Mouse (Mus musculus) embryonic facial prominence, embryonic 14.5 days (tissue): ENCODE data around the gene Supt4a. TPM values are rescaled to one million over a fixed set of nuclear protein-coding genes. Genes with fewer than 3 reads are reported as not detected.

Source experiments
- ATAC-seq: fragments of 200-750 bp; cut with Nextera tagmentation; 2 replicates; pipeline ENCODE4 v1.8.0; 2017; ENCODE audit warnings: low read depth, moderate number of reproducible peaks, moderate TSS enrichment
- DNase-seq: peaks from one replicate; pipeline ENCODE4 v3.0.0-alpha.2; 2015; ENCODE audit warnings: low spot score
- H3K27ac ChIP-seq: fragments of 300-500 bp; sonication (generic); replicated peaks from 2 replicates; pipeline ENCODE4 v1.5.1; 2014; ENCODE audit warnings: low read depth, mild to moderate bottlenecking, low read length, moderate library complexity
- H3K27me3 ChIP-seq: fragments of 300-500 bp; sonication (generic); replicated peaks from 2 replicates; pipeline ENCODE4 v1.6.1; 2014; ENCODE audit warnings: low read length; ENCODE audit not compliant: control insufficient read depth, insufficient read depth
- H3K36me3 ChIP-seq: fragments of 300-500 bp; sonication (generic); 2 replicates; pipeline ENCODE4 v1.6.1; 2014; ENCODE audit warnings: low read length, mixed read lengths; ENCODE audit not compliant: control insufficient read depth, insufficient read depth
- H3K4me1 ChIP-seq: fragments of 300-500 bp; sonication (generic); 2 replicates; pipeline ENCODE4 v1.6.1; 2014; ENCODE audit warnings: antibody characterized with exemption, low read length; ENCODE audit not compliant: control insufficient read depth, insufficient read depth
- H3K4me2 ChIP-seq: fragments of 300-500 bp; sonication (generic); 2 replicates; pipeline ENCODE4 v1.6.1; 2014; ENCODE audit warnings: low read depth, mild to moderate bottlenecking, low read length, moderate library complexity, mixed read lengths
- H3K4me3 ChIP-seq: fragments of 300-500 bp; sonication (generic); 2 replicates; pipeline ENCODE4 v1.5.1; 2014; ENCODE audit warnings: low read depth, mild to moderate bottlenecking, low read length
- H3K9ac ChIP-seq: fragments of 300-500 bp; sonication (generic); 2 replicates; pipeline ENCODE4 v1.6.1; 2014; ENCODE audit warnings: low read depth, mild to moderate bottlenecking, low read length, moderate library complexity, mixed read lengths
- H3K9me3 ChIP-seq: fragments of 300-500 bp; sonication (generic); 2 replicates; pipeline ENCODE4 v1.6.1; 2016; ENCODE audit warnings: low read length; ENCODE audit not compliant: control insufficient read depth
- WGBS: fragments of 180-500 bp; shearing (Covaris S2); extraction: QIAGEN DNeasy Blood & Tissue Kit; methylation state at CpG from one replicate; pipeline ENCODE4 v1.1.7; 2014; 5-methylcytosine and 5-hydroxymethylcytosine counted together
- polyA plus RNA-seq: library from polyadenylated mRNA; unstranded; fragments of >200 nt; fragmentation: Nextera tagmentation; extraction: Ambion mirVana; gene quantifications from 2 replicates; pipeline ENCODE4 v1.2.1, GENCODE M21; 2014

The Supt4a gene
- polyA plus RNA-seq, 1 experiment from 2014 or later, result 146 TPM

GRCm38 (mm10) chr11:87703654-87704053 is 33.7 kb upstream of the Supt4a start:
- Histone ChIP-seq H3K36me3 (no peaks in the 10 kb centered on the region), H3K27ac (no peak overlapping the region), H3K27me3 (no peaks in the 10 kb centered on the region), H3K4me1 (no peaks in the 10 kb centered on the region), H3K4me3 (no peak overlapping the region), H3K9ac (no peak overlapping the region), H3K4me2 (no peak overlapping the region), H3K9me3 (no peaks in the 10 kb centered on the region)
- DNase-seq (no peak), ATAC-seq (no peak)
- WGBS, result 87% methylated on average over 5 of the region's 5 CpGs

- Histone ChIP-seq H3K4me2 (no peak overlapping the region), H3K9me3 (no peaks in the 10 kb centered on the region), H3K36me3 (no peaks in the 10 kb centered on the region), H3K4me3 (no peak overlapping the region), H3K27ac (no peak overlapping the region), H3K9ac (no peak overlapping the region), H3K27me3 (no peaks in the 10 kb centered on the region), H3K4me1 (no peaks in the 10 kb centered on the region; the same call in 1 of the 2 replicates)
- ATAC-seq, result no peak
- WGBS, result 85% methylated on average over 9 of the region's 9 CpGs
- no peak for DNase-seq
Observed at GRCm38 (mm10) chr11:87704289-87704688, 33.1 kb upstream of the Supt4a start.

GRCm38 (mm10) chr11:87707570-87707969 is 29.8 kb upstream of the Supt4a start:
- no peak overlapping the region for H3K27ac ChIP-seq

GRCm38 (mm10) chr11:87708979-87709378 is 28.4 kb upstream of the Supt4a start:
- Histone ChIP-seq H3K4me1 (peaks cover 7% of the 10 kb centered on the region; the same call in 1 of the 2 replicates), H3K36me3 (no peaks in the 10 kb centered on the region), H3K27me3 (no peaks in the 10 kb centered on the region), H3K4me2 (peak overlapping the region; percentile 45; the same call in 1 of the 2 replicates), H3K4me3 (no peak overlapping the region), H3K9me3 (no peaks in the 10 kb centered on the region), H3K27ac (peak overlapping the region; percentile 52), H3K9ac (no peak overlapping the region)
- ATAC-seq (no peak), DNase-seq (no peak)
- 78% methylated on average over 5 of the region's 5 CpGs for WGBS

More at GRCm38 (mm10) chr11:87707570-87707969, 29.8 kb upstream of the Supt4a start:
- Histone ChIP-seq H3K4me1 (peaks cover 7% of the 10 kb centered on the region; the same call in 1 of the 2 replicates), H3K9me3 (no peaks in the 10 kb centered on the region), H3K4me3 (no peak overlapping the region), H3K27me3 (no peaks in the 10 kb centered on the region), H3K9ac (no peak overlapping the region), H3K4me2 (no peak overlapping the region), H3K36me3 (no peaks in the 10 kb centered on the region)
- no peak for DNase-seq
- ATAC-seq, result no peak
- WGBS, result 40% methylated on average over 8 of the region's 8 CpGs

- Histone ChIP-seq H3K9me3 (no peaks in the 10 kb centered on the region), H3K36me3 (no peaks in the 10 kb centered on the region), H3K27ac (peak overlapping the region; percentile 52; the same call in 1 of the 2 replicates), H3K27me3 (no peaks in the 10 kb centered on the region), H3K9ac (peak overlapping the region; percentile 45; the same call in 1 of the 2 replicates), H3K4me1 (peaks cover 7% of the 10 kb centered on the region; the same call in 1 of the 2 replicates), H3K4me3 (peak overlapping the region; percentile 16), H3K4me2 (peak overlapping the region; percentile 45)
- WGBS, result 9% methylated on average over 21 of the region's 21 CpGs
- ATAC-seq, result peak; percentile 91
- DNase-seq, result peak; percentile 84
Observed at GRCm38 (mm10) chr11:87709513-87710261, 27.7 kb upstream of the Supt4a start.

GRCm38 (mm10) chr11:87710262-87710615 is 27.1 kb upstream of the Supt4a start:
- Histone ChIP-seq H3K4me2 (peak overlapping the region; percentile 45), H3K9me3 (no peaks in the 10 kb centered on the region), H3K36me3 (no peaks in the 10 kb centered on the region), H3K27me3 (no peaks in the 10 kb centered on the region), H3K4me1 (peaks cover 7% of the 10 kb centered on the region; the same call in 1 of the 2 replicates), H3K27ac (peak overlapping the region; percentile 54; the same call in 1 of the 2 replicates), H3K9ac (no peak overlapping the region; the same call in 1 of the 2 replicates), H3K4me3 (peak overlapping the region; percentile 16)
- 41% methylated on average over 7 of the region's 7 CpGs for WGBS
- DNase-seq (no peak), ATAC-seq (no peak)

- WGBS, result 78% methylated on average over 4 of the region's 4 CpGs
- Histone ChIP-seq H3K27ac (no peak overlapping the region), H3K36me3 (no peaks in the 10 kb centered on the region), H3K27me3 (no peaks in the 10 kb centered on the region), H3K4me1 (peaks cover 7% of the 10 kb centered on the region; the same call in 1 of the 2 replicates), H3K9me3 (no peaks in the 10 kb centered on the region), H3K4me2 (no peak overlapping the region), H3K9ac (no peak overlapping the region), H3K4me3 (no peak overlapping the region)
- DNase-seq (no peak), ATAC-seq (no peak)
Observed at GRCm38 (mm10) chr11:87712188-87712587, 25.2 kb upstream of the Supt4a start.

- H3K4me2 ChIP-seq, result no peak overlapping the region
- H3K4me1 ChIP-seq, result no peaks in the 10 kb centered on the region
- DNase-seq (no peak), ATAC-seq (no peak)
- 81% methylated on average over 4 of the region's 4 CpGs for WGBS
- H3K4me3 ChIP-seq, result no peak overlapping the region
- H3K36me3 ChIP-seq, result no peaks in the 10 kb centered on the region
- no peak overlapping the region for H3K9ac ChIP-seq
- no peak overlapping the region for H3K27ac ChIP-seq
- H3K27me3 ChIP-seq, result no peaks in the 10 kb centered on the region
- no peaks in the 10 kb centered on the region for H3K9me3 ChIP-seq
Observed at GRCm38 (mm10) chr11:87715999-87716398, 21.4 kb upstream of the Supt4a start.

GRCm38 (mm10) chr11:87719526-87719925 is 17.8 kb upstream of the Supt4a start:
- ATAC-seq, result no peak
- Histone ChIP-seq H3K4me1 (no peaks in the 10 kb centered on the region), H3K9me3 (no peaks in the 10 kb centered on the region), H3K4me2 (no peak overlapping the region), H3K36me3 (no peaks in the 10 kb centered on the region), H3K27me3 (no peaks in the 10 kb centered on the region), H3K9ac (no peak overlapping the region), H3K4me3 (no peak overlapping the region), H3K27ac (no peak overlapping the region)
- no peak for DNase-seq
- 77% methylated on average over 7 of the region's 7 CpGs for WGBS
